ENCODE assay signal across 14 mouse cellular contexts in genomic region chr5:73241332-73241731, GRCm38 (mm10). TPM values are rescaled to one million over a fixed set of nuclear protein-coding genes. Genes with fewer than 3 reads are reported as not detected.
DNase-seq lines count a peak whose midpoint lies in the region; ATAC-seq and TF ChIP-seq lines count a peak whose summit lies in the region.
"Had no signal": no experiment of that assay in that cellular context is flagged by ENCODE, and none has a peak within 500 bp of the region (broad histone marks: within the 10 kb centered on the region; RNA-seq: fewer than 3 reads in every experiment).

No protein-coding gene starts in this region.

- no peak for TF ChIP-seq POLR2A in MEL (IDR thresholded peaks at IDR 0.05; ENCODE audit: control insufficient read depth in 1 of 2, insufficient read depth in 1 of 2, low read depth in 1 of 2, low read length in 2 of 2, poor library complexity in 1 of 2)
- no peak for TF ChIP-seq POLR2A in thymus, adult 2 months (IDR thresholded peaks at IDR 0.05; ENCODE audit: control insufficient read depth, extremely low read depth, insufficient read depth, low read length, poor library complexity)

- H3K27ac ChIP-seq in gastrocnemius, adult 2 months, result peak overlapping the region; percentile 43; the same call in 1 of the 2 replicates
- H3K27ac ChIP-seq in MEL (ENCODE audit: control insufficient read depth, low read depth, low read length), result no peak overlapping the region
- H3K27ac ChIP-seq in liver, embryonic 16.5 days (ENCODE audit: low read length), result no peak overlapping the region
- H3K27ac ChIP-seq in thymus, adult 2 months (ENCODE audit: control insufficient read depth, insufficient read depth, low read length), result peak overlapping the region; percentile 27
- H3K27ac ChIP-seq in hindbrain, embryonic 10.5 days, result no peak overlapping the region
- H3K27ac ChIP-seq: hindbrain, embryonic 12.5 days had no signal

- H3K9ac ChIP-seq in MEL (ENCODE audit: control insufficient read depth, low read depth, low read length, poor library complexity, severe bottlenecking), result no peak overlapping the region
- H3K9ac ChIP-seq in liver, embryonic 16.5 days (ENCODE audit: low read depth, low read length), result no peak overlapping the region
- H3K9ac ChIP-seq: hindbrain, embryonic 12.5 days had no signal

- no peak for TF ChIP-seq CTCF in gastrocnemius, adult 2 months (IDR thresholded peaks at IDR 0.05)
- TF ChIP-seq CTCF in MEL (IDR thresholded peaks at IDR 0.05 in 2 of 3, conservative IDR thresholded peaks at IDR 0.05 in 1 of 3; ENCODE audit: control insufficient read depth in 1 of 3, insufficient read depth in 1 of 3, low read depth in 2 of 3, low read length in 3 of 3, poor library complexity in 1 of 3, severe bottlenecking in 1 of 3), result no peak
- TF ChIP-seq CTCF in thymus, adult 2 months (IDR thresholded peaks at IDR 0.05; ENCODE audit: borderline replicate concordance, control insufficient read depth, extremely low read depth, insufficient read depth, low read length, poor library complexity), result no peak

- no peak for TF ChIP-seq RAD21 in MEL (IDR thresholded peaks at IDR 0.05; ENCODE audit: low read depth, low read length)

- H3K4me3 ChIP-seq in gastrocnemius, adult 2 months, result no peak overlapping the region
- H3K4me3 ChIP-seq in MEL (ENCODE audit: control insufficient read depth in 1 of 2, insufficient read depth in 1 of 2, low read depth in 2 of 2, low read length in 2 of 2), result no peak overlapping the region
- no peak overlapping the region for H3K4me3 ChIP-seq in liver, embryonic 16.5 days (ENCODE audit: low read depth, low read length)
- no peak overlapping the region for H3K4me3 ChIP-seq in thymus, adult 2 months (ENCODE audit: control insufficient read depth, insufficient read depth, low read length)
- H3K4me3 ChIP-seq in hindbrain, embryonic 10.5 days, result no peak overlapping the region
- H3K4me3 ChIP-seq: hindbrain, embryonic 12.5 days had no signal

- no peaks in the 10 kb centered on the region for H3K27me3 ChIP-seq in MEL (ENCODE audit: control insufficient read depth in 1 of 2, insufficient read depth in 2 of 2, low read length in 2 of 2)
- no peaks in the 10 kb centered on the region for H3K27me3 ChIP-seq in liver, embryonic 16.5 days (ENCODE audit: control insufficient read depth, insufficient read depth, low read depth, low read length)
- no peaks in the 10 kb centered on the region for H3K27me3 ChIP-seq in thymus, adult 2 months (ENCODE audit: control insufficient read depth, insufficient read depth, low read length)
- H3K27me3 ChIP-seq in hindbrain, embryonic 10.5 days (ENCODE audit: insufficient read depth, poor library complexity, severe bottlenecking), result no peaks in the 10 kb centered on the region
- H3K27me3 ChIP-seq: hindbrain, embryonic 12.5 days; Patski had no signal

- 0 out of 4 replicates have a peak, but pooled peaks of 1 of the 2 experiments have one; percentile 29 for TF ChIP-seq EP300 in MEL (IDR thresholded peaks at IDR 0.05; ENCODE audit: low read depth in 1 of 2, low read length in 2 of 2)

- intact Hi-C loops in gastrocnemius, adult 2 months (cut with DNase I), result no loop called here
- intact Hi-C loops in heart, postnatal 14 days (cut with DNase I), result no loop called here

- peak; percentile 43; the same call in 1 of the 2 replicates for ATAC-seq in liver, embryonic 16.5 days (ENCODE audit: low read depth)
- ATAC-seq: Patski had no signal

- DNase-seq in gastrocnemius, adult 2 months, result no peak
- no peak for DNase-seq in gastrocnemius, postnatal 25 days
- DNase-seq in MEL (ENCODE audit: low read depth, low spot score), result peak; percentile 45
- DNase-seq in thymus, adult 2 months, result peak; percentile 47
- no peak for DNase-seq in frontal cortex, postnatal 10 days (ENCODE audit: low spot score in 2 of 2)
- no peak for DNase-seq in hindbrain, embryonic 10.5 days (ENCODE audit: low spot score)
- DNase-seq in heart, postnatal 14 days, result no peak
- DNase-seq: adrenal gland, adult 8-10 months; embryo, embryonic 11 days; kidney, adult 18-20 months; right cerebral cortex, postnatal 25 days had no signal

- H3K79me2 ChIP-seq in MEL (ENCODE audit: control insufficient read depth, insufficient read depth, low read length, poor library complexity), result peaks cover 21% of the 10 kb centered on the region

- no peak overlapping the region for H3K4me2 ChIP-seq in liver, embryonic 16.5 days (ENCODE audit: low read depth, low read length)
- H3K4me2 ChIP-seq: hindbrain, embryonic 12.5 days had no signal

- peaks cover 0 to 8% of the 10 kb centered on the region in 2 experiments for H3K36me3 ChIP-seq in MEL (ENCODE audit: control insufficient read depth in 1 of 2, insufficient read depth in 2 of 2, low read length in 2 of 2)
- H3K36me3 ChIP-seq in liver, embryonic 16.5 days (ENCODE audit: control insufficient read depth, insufficient read depth), result no peaks in the 10 kb centered on the region
- H3K36me3 ChIP-seq in thymus, adult 2 months (ENCODE audit: control insufficient read depth, insufficient read depth, low read length), result no peaks in the 10 kb centered on the region
- no peaks in the 10 kb centered on the region for H3K36me3 ChIP-seq in hindbrain, embryonic 10.5 days
- H3K36me3 ChIP-seq: hindbrain, embryonic 12.5 days had no signal

- WGBS in liver, embryonic 16.5 days (ENCODE audit: insufficient replicate concordance), result 16% methylated on average over 10 of the region's 10 CpGs
- 6% methylated on average over 10 of the region's 10 CpGs for WGBS in thymus, adult 2 months
- WGBS in hindbrain, embryonic 10.5 days, result 81% methylated on average over 10 of the region's 10 CpGs

- peaks cover 17 to 23% of the 10 kb centered on the region in 2 experiments for H3K4me1 ChIP-seq in MEL (ENCODE audit: control insufficient read depth in 1 of 2, insufficient read depth in 2 of 2, low read length in 2 of 2)
- peaks cover 16% of the 10 kb centered on the region for H3K4me1 ChIP-seq in liver, embryonic 16.5 days (ENCODE audit: control insufficient read depth, low read depth, low read length)
- peaks cover 54% of the 10 kb centered on the region for H3K4me1 ChIP-seq in thymus, adult 2 months (replicated peaks; ENCODE audit: control insufficient read depth, insufficient read depth, low read length)
- H3K4me1 ChIP-seq in hindbrain, embryonic 10.5 days (replicated peaks), result peaks cover 24% of the 10 kb centered on the region

- no peaks in the 10 kb centered on the region for H3K9me3 ChIP-seq in MEL (replicated peaks; ENCODE audit: insufficient read depth, low read length)
- no peaks in the 10 kb centered on the region for H3K9me3 ChIP-seq in liver, embryonic 16.5 days (replicated peaks; ENCODE audit: control insufficient read depth, low read length)
- H3K9me3 ChIP-seq in hindbrain, embryonic 10.5 days, result no peaks in the 10 kb centered on the region
- H3K9me3 ChIP-seq: hindbrain, embryonic 12.5 days had no signal

TF ChIP-seq in MEL, 35 proteins besides CTCF, POLR2A, EP300 and RAD21:
- TF ChIP-seq RCOR1 (IDR thresholded peaks at IDR 0.05; ENCODE audit: low read depth, low read length) (no peak), SIN3A (IDR thresholded peaks at IDR 0.05; ENCODE audit: low read length) (peak; percentile 44; the same call in 1 of the 2 replicates), E2F4 (IDR thresholded peaks at IDR 0.05; ENCODE audit: borderline replicate concordance, low read depth, low read length) (no peak), BHLHE40 (IDR thresholded peaks at IDR 0.05; ENCODE audit: borderline replicate concordance, low read depth, low read length) (no peak), TAL1 (IDR thresholded peaks at IDR 0.05; ENCODE audit: low read length) (0 out of 2 replicates have a peak, but pooled peaks have one; percentile 8), SMC3 (IDR thresholded peaks at IDR 0.05; ENCODE audit: low read depth, low read length) (no peak), KAT2A (conservative IDR thresholded peaks at IDR 0.05; ENCODE audit: low read depth, low read length) (no peak), TBP (IDR thresholded peaks at IDR 0.05; ENCODE audit: low read depth, low read length) (no peak)
TF ChIP-seq in MEL: peak in this region for 2.

RNA-seq across cellular contexts. Expression of gene Fryl, which starts 15.1 kb away (rescaled TPM):
- total RNA-seq in gastrocnemius, adult 2 months (2021), result 10 to 100 TPM; 14.6 to 23.5 TPM
- total RNA-seq in gastrocnemius, postnatal 25 days (2021), result 10 to 100 TPM; 14.6 to 15.2 TPM
- 18.8 and 21.5 TPM in 2 replicates for total RNA-seq in MEL (2012; rRNA removed)
- 100 to 1,000 TPM in 1 of 2 experiments, 10 to 100 TPM in 1; 39.7 to 188 TPM for polyA plus RNA-seq in MEL (2012; ENCODE audit: insufficient read depth in 1 of 2, insufficient read length in 2 of 2, low read depth in 1 of 2, low replicate concordance in 2 of 2, missing spikeins in 1 of 2)
- polyA plus RNA-seq in liver, embryonic 16.5 days (2015; fragmentation: Nextera tagmentation; extraction: Ambion mirVana), result 43.6 and 44.1 TPM in 2 replicates
- polyA plus RNA-seq in thymus, adult 2 months (2012; rRNA removed), result 107 and 147 TPM in 2 replicates
- 29.4 and 30.7 TPM in 2 replicates for polyA plus RNA-seq in hindbrain, embryonic 10.5 days (2016; fragmentation: Nextera tagmentation; extraction: Ambion mirVana)
- total RNA-seq in heart, postnatal 14 days (2021), result 10 to 100 TPM; 45.9 to 50.9 TPM

RNA-seq across cellular contexts. Expression of gene Ociad1, which starts 51.3 kb away (rescaled TPM):
- total RNA-seq in gastrocnemius, adult 2 months (2021), result 100 to 1,000 TPM; 147 to 166 TPM
- 100 to 1,000 TPM; 137 TPM for total RNA-seq in gastrocnemius, postnatal 25 days (2021)
- total RNA-seq in MEL (2012; rRNA removed), result 103 and 110 TPM in 2 replicates
- polyA plus RNA-seq in MEL (2012; ENCODE audit: insufficient read depth in 1 of 2, insufficient read length in 2 of 2, low read depth in 1 of 2, low replicate concordance in 2 of 2, missing spikeins in 1 of 2), result 100 to 1,000 TPM in 1 of 2 experiments, not detected in 1; 221 TPM
- polyA plus RNA-seq in liver, embryonic 16.5 days (2015; fragmentation: Nextera tagmentation; extraction: Ambion mirVana), result 108 and 118 TPM in 2 replicates
- polyA plus RNA-seq in thymus, adult 2 months (2012; rRNA removed), result 72.5 and 73.3 TPM in 2 replicates
- 151 and 227 TPM in 2 replicates for polyA plus RNA-seq in hindbrain, embryonic 10.5 days (2016; fragmentation: Nextera tagmentation; extraction: Ambion mirVana)
- total RNA-seq in heart, postnatal 14 days (2021), result 100 to 1,000 TPM; 239 to 245 TPM

Comparison
In these comparisons a context has a peak if more than half of its experiments do, and no peak if none do; other contexts are left out.
1. DNase-seq: peak in MEL (single experiment) and thymus, adult 2 months (single experiment); none in gastrocnemius, adult 2 months (single experiment), gastrocnemius, postnatal 25 days (single experiment), frontal cortex, postnatal 10 days (0 of 2), hindbrain, embryonic 10.5 days (single experiment) and heart, postnatal 14 days (0 of 2).
2. H3K27ac ChIP-seq: peak in gastrocnemius, adult 2 months (single experiment) and thymus, adult 2 months (single experiment); none in MEL (single experiment), liver, embryonic 16.5 days (single experiment) and hindbrain, embryonic 10.5 days (single experiment).